Mouse (Mus musculus) megakaryocyte, embryonic 14.5 days (primary cell): ENCODE data around the gene Bcl10.
"Not testable (repeated sequence)": the region's sequence is repeated elsewhere in the genome, so short reads cannot be mapped to it uniquely, and the experiment has no call there.

ENCODE experiments used
- FLI1 ChIP-seq: IDR thresholded peaks from 2 replicates; pipeline ENCODE4 v1.6.1; 2012; ENCODE audit warnings: low read length, inconsistent platforms, mixed read lengths
- GATA1 ChIP-seq: IDR thresholded peaks from 3 replicates; pipeline ENCODE4 v1.6.1; 2012; ENCODE audit warnings: mixed read lengths, low read length, inconsistent platforms, borderline replicate concordance

DNA sequence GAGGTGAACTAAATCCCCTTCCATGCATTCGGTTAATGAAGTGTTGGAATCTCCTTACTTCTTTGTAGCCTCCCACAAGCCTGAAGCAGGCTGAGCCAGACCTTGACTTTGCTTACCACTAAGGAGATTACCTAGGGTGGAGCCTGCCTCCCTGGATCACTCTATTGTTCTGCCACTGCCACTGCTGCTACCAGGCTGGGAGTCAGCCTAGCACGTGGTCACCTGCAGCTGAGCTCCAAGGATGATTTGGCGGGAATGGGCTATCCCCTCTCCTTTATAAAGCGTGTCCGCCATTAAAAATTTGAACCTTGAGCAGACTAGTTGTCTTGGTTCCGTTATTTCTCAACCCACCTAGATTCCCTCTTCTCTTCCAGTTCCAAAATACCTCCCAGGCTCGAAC lies 8.7 kb upstream of the Bcl10 start:
- TF ChIP-seq FLI1, GATA1: not testable (repeated sequence)
